Mouse (Mus musculus): Measurements from ENCODE around the gene Akr1c14.
"Not testable (repeated sequence)": the region's sequence is repeated elsewhere in the genome, so short reads cannot be mapped to it uniquely, and the experiment has no call there.

Akr1c14 gene

GRCm38 (mm10) chr13:4123146-4123545 lies 74.3 kb downstream of the Akr1c14 start:
- no peak for DNase-seq (ENCODE audit: low read depth)

GRCm38 (mm10) chr13:4124471-4124870 lies 75.7 kb downstream of the Akr1c14 start:
- DNase-seq (ENCODE audit: low read depth), result not testable (repeated sequence)

DNA sequence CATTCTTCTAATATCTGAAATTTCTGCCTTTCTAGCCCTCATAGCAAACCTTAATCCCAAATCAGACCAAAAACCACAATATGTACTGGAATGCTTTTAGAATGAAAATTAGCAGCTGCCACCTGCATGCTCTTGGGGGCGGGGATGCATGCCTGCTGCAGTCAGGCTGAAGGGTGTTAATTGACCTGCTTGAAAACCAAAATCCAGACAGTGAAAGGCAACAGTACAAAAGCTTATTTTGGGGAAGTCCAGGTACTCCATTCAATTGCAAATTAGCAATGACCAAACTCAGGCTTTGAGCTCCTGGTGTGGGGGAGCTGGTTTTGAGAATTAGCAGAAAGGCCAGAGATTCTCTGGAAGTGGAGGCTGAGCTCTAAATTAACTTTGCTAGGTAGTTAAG lies 77.0 kb downstream of the Akr1c14 start:
- not testable (repeated sequence) for DNase-seq (ENCODE audit: low read depth)

DNA sequence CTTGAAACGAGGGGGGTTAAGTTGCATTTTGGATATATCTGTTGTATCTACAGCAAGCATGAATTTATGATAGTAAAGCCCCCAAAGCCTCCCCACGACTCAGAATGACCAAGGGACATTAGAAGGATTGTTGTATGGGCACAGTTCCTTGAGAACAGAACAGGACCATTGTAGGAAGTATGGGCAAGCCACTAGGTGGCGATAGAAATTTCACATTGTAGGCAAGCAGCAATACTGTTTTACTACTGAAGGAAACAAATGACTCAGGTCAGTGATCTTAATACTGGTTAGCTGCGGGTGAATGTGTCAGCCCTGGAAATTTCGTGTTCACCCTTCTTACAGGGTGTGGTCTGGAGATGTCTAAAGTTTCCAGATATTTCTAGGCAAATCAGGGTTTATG lies 80.3 kb downstream of the Akr1c14 start:
- no peak for DNase-seq (ENCODE audit: low read depth)

DNA sequence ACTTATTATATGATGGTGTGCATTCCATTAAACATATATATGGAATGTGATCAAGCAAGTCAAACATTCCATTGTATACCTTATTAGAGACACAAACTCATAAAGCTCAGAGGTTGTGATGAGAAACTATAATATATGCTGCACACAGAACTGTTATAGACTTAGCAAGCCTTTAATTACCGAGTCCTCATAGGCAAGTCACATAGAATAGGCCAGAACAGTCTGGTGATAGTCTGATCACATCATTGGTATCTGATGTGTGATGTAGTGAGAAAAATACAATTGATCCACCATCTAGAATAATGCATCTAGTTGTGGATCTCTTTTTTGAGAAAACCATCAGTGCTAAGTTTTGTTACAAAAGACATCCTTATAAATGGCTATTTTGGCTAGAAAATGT lies 82.5 kb downstream of the Akr1c14 start:
- DNase-seq (ENCODE audit: low read depth), result no peak

DNA sequence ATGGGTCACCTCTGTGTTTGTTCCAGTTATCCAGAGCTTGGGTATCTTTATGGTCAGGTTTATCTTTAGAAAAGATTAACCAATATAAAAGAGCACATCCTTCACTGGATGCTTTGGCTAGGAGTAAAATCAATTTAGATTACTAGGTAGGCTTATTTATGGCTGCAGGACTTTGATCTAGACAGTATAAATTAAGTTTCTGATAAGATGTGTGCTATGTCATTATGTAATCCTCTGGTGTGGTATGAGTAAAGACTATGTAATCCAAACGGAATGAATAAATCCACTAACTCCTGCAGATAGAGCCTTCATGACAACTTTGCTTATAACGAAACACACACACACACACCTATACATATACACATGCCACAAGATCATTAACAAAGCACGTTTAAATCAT lies 82.9 kb downstream of the Akr1c14 start:
- DNase-seq (ENCODE audit: low read depth), result no peak

DNA sequence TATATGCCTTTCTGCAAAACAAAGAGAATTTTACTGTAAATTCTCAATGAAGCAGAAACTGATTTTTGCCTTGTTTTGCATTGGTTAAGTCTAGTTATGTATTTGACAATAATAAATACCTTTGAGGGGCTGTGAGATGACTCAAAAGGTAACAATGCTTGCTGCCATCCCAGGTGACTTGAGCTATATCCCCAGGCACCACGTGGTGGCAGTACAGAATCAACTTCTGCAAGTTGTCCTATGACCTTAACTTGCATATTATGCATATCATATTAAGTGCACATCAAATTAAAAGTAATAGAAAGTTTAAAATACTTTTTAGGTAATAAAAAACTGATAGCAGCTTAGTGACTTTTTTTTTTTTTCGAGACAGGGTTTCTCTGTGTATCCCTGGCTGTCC lies 84.3 kb downstream of the Akr1c14 start:
- no peak for DNase-seq (ENCODE audit: low read depth)

Data from c-Kit-positive CD71-positive TER-119-negative erythroid progenitor cells, embryonic 14.5 days (primary cell).